Mouse (Mus musculus) mouse embryonic stem cell (cell line): Measurements from ENCODE around the gene Gng8.

Experiments used
- in situ Hi-C, 2 experiments: fragments of 300-500 bp; cut with MboI; formaldehyde crosslinking; loops; 1 replicate in 1 of 2; 3 replicates in 1 of 2; pipeline ENCODE4 v1.14.3; 2019 to 2020; ENCODE audit warnings: low sequenced_read_pairs in 2 of 2, low pct_unique_long_range_greater_than_20kb in 1 of 2, mixed read lengths in 1 of 2; ENCODE audit not compliant: unreplicated experiment in 1 of 2

Gng8 gene

GRCm38 (mm10) chr7:16942861-16943260 lies 51.3 kb downstream of the Gng8 start:
- in situ Hi-C loops: no loop called here

- in situ Hi-C loops: no loop called here
Measured at GRCm38 (mm10) chr7:16944061-16944807, 52.6 kb downstream of the Gng8 start, which contains the start of gene Pnmal2. Pnmal2 (plus strand) TSS chr7:16944682.

- in situ Hi-C loops: no loop called here
Measured at GRCm38 (mm10) chr7:16944808-16945315, 53.3 kb downstream of the Gng8 start.
